Mouse (Mus musculus) hindbrain, embryonic 11.5 days (tissue): ENCODE results near the gene Zfp534. TPM values are rescaled to one million over a fixed set of nuclear protein-coding genes. Genes with fewer than 3 reads are reported as not detected.
"Not testable (repeated sequence)": the region's sequence is repeated elsewhere in the genome, so short reads cannot be mapped to it uniquely, and the experiment has no call there.

Experiments
- ATAC-seq: fragments of 200-750 bp; cut with Nextera tagmentation; 2 replicates; pipeline ENCODE4 v1.8.0; 2017; ENCODE audit warnings: mild to moderate bottlenecking, moderate TSS enrichment, moderate library complexity; ENCODE audit not compliant: low FRiP score
- DNase-seq: peaks from one replicate; pipeline ENCODE4 v3.0.0-alpha.2; 2015; ENCODE audit warnings: low spot score
- H3K27ac ChIP-seq: fragments of 300-500 bp; sonication (generic); 2 replicates; pipeline ENCODE4 v1.5.1; 2014; ENCODE audit warnings: mild to moderate bottlenecking, low read depth, low read length
- H3K27me3 ChIP-seq: fragments of 300-500 bp; sonication (generic); 2 replicates; pipeline ENCODE4 v1.6.1; 2014; ENCODE audit warnings: mild to moderate bottlenecking, low read length, moderate library complexity, mixed read lengths; ENCODE audit not compliant: control insufficient read depth, insufficient read depth
- H3K36me3 ChIP-seq: fragments of 300-500 bp; sonication (generic); 2 replicates; pipeline ENCODE4 v1.6.1; 2014; ENCODE audit warnings: mild to moderate bottlenecking, low read length, moderate library complexity, mixed read lengths; ENCODE audit not compliant: control insufficient read depth, insufficient read depth
- H3K4me1 ChIP-seq: fragments of 300-500 bp; sonication (generic); replicated peaks from 2 replicates; pipeline ENCODE4 v1.6.1; 2014; ENCODE audit warnings: low read length, mixed read lengths; ENCODE audit not compliant: control insufficient read depth, insufficient read depth
- H3K4me2 ChIP-seq: fragments of 300-500 bp; sonication (generic); replicated peaks from 2 replicates; pipeline ENCODE4 v1.6.1; 2014; ENCODE audit warnings: mild to moderate bottlenecking, low read depth, low read length
- H3K4me3 ChIP-seq: fragments of 300-500 bp; sonication (generic); 2 replicates; pipeline ENCODE4 v1.5.1; 2014; ENCODE audit warnings: low read depth, low read length
- H3K9ac ChIP-seq: fragments of 300-500 bp; sonication (generic); 2 replicates; pipeline ENCODE4 v1.6.1; 2014; ENCODE audit warnings: low read depth, low read length
- H3K9me3 ChIP-seq: fragments of 300-500 bp; sonication (generic); 2 replicates; pipeline ENCODE4 v1.6.1; 2016; ENCODE audit warnings: low read length; ENCODE audit not compliant: control insufficient read depth
- WGBS: fragments of 180-500 bp; shearing (Covaris S2); extraction: QIAGEN DNeasy Blood & Tissue Kit; methylation state at CpG from one replicate; pipeline ENCODE4 v1.1.7; 2014; 5-methylcytosine and 5-hydroxymethylcytosine counted together
- polyA plus RNA-seq: library from polyadenylated mRNA; unstranded; fragments of >200 nt; fragmentation: Nextera tagmentation; extraction: Ambion mirVana; gene quantifications from 2 replicates; pipeline ENCODE4 v1.2.1, GENCODE M21; 2014

The Zfp534 gene
- polyA plus RNA-seq = not detected in 2 replicates

DNA sequence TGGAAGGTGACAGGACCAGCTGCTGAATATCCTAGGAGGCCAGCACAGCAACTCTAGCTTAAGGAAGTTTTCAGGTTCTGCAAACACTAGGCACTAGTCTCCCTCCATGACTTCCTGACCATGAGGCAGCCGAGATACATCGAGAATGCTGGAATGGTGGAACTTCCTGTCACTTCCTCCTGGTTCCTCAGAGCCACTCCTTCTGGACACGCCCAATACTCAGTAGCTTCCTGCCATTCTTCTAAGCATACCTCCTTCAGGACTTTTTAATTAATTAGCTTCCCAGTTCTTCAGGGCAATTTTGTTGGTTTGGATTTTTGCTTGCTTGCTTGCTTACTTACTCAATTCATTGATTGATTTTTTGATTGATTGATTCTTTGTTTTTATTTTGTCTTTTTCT, at the start of gene Zfp534:
Gene Zfp534, minus strand, starts transcription at position 101 of the 400 bp plus-strand sequence.
- WGBS = 100% methylated on average over 1 of the region's 3 CpGs

DNA sequence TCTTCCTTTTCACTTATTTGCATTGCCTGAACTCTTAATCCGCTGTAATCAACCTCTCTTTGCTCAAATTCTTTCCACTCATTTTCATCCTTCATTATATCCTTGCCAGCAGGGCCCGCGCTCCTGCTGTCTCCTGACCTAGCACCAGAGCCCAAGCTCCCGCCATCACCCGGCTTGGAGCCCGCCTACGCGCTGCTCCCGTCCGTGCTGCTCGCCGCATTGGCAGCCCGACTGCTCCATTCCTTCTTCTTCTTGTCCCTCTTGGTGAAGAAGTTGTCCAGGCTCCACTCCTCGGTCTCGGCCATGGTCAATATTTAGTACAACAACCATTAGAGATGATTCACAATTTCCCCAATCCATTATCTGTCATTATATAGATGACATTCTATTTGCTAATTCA, 43.9 kb upstream of the Zfp534 start:
- not testable (repeated sequence) for H3K27me3 ChIP-seq, H3K4me2 ChIP-seq, ATAC-seq, H3K9ac ChIP-seq, DNase-seq, H3K9me3 ChIP-seq, H3K36me3 ChIP-seq, H3K4me1 ChIP-seq, H3K27ac ChIP-seq, H3K4me3 ChIP-seq
- WGBS = 94% methylated on average over 14 of the region's 15 CpGs

More for the DNA sequence above, at the start of gene Zfp534:
- not testable (repeated sequence) for H3K4me2 ChIP-seq, H3K27me3 ChIP-seq, H3K36me3 ChIP-seq, H3K9me3 ChIP-seq, ATAC-seq, DNase-seq, H3K9ac ChIP-seq, H3K27ac ChIP-seq, H3K4me1 ChIP-seq, H3K4me3 ChIP-seq

DNA sequence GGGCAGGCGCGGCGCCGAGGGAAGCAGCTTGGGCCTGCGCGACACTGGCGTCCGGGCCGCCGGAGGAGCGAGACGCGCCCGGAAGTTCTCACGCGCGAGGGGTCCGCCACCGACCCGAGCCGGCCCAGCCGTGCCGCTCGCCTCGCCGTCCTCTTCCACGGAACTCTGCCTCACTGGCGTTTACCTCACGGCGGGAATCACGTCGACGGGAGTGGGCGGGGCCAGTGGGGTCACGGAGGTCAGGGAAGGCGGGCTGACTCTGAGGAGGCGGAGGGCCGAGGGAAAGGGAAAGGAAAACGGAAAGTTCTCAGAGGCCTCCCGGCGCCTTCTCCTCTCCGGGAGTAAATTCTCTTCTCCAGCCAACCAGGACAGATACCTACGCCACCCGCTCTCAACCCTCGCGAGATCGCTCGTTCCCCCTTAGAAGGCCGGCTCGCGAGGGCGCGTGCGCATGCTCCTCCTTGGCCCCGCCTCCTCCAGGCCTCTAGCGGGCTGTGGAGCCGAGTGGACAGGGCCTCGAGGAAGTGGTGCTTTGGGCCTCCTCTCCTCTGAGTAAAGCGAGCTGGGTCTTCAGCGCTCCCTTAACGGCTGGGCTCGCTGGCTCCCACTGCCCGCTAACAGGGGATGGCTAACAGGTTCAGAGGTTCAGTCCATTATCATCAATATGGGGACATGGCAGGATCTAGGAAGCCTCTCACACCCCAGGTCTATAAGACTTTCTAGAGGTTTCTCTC, 36.5 kb upstream of the Zfp534 start:
- not testable (repeated sequence) for H3K27ac ChIP-seq, H3K9me3 ChIP-seq, H3K27me3 ChIP-seq, H3K9ac ChIP-seq, H3K36me3 ChIP-seq, H3K4me1 ChIP-seq
- WGBS = 30% methylated on average over 48 of the region's 63 CpGs
- DNase-seq (peak; percentile 36), ATAC-seq (peak; percentile 59; the same call in 1 of the 2 replicates)
- Histone ChIP-seq H3K4me2 (peak overlapping the region; percentile 33), H3K4me3 (peak overlapping the region; percentile 24; the same call in 1 of the 2 replicates)

DNA sequence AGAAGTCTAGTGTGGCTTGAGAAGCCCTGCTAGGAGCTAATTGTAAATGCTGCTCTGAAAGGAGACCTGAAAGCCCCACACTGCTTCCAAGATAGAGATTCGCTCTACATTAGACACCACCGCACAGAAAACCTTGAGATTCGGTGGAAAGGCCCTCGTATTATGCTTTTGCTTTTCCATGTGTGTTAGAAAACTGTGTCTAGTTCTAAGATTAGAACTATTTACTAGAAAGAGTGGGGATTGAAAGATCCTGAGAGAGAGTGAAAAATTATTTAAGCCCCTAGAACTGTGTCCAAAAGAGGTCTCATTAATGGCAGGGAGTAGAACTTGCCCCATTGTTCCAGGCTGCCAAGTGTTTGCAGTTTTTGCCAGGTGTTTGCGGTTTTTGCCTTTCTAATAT, 47.1 kb downstream of the Zfp534 start:
- not testable (repeated sequence) for H3K4me3 ChIP-seq, H3K27me3 ChIP-seq, H3K36me3 ChIP-seq, DNase-seq, ATAC-seq, H3K27ac ChIP-seq, H3K9me3 ChIP-seq, H3K4me1 ChIP-seq, H3K4me2 ChIP-seq, H3K9ac ChIP-seq
- WGBS = 86% methylated on average over 4 of the region's 5 CpGs

DNA sequence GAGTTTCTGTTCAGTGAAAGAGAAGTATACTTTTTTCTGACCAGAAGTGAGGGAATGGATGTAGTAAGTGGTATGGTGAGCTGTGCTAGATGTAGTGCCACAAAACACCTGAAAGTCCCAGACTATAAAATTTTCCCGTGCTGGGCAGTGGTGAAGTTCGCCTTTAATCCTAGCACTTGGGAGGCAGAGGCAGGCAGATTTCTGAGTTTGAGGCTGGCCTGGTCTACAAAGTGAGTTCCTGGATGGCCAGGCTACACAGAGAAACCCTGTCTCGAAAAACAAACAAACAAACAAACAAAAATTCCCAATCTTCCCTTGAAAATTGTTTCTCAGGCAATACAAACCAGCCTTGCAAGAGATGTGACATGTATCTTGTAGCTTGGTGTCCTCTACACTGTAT, 54.9 kb downstream of the Zfp534 start:
- H3K4me1 ChIP-seq, H3K36me3 ChIP-seq, H3K4me3 ChIP-seq, H3K4me2 ChIP-seq, H3K27me3 ChIP-seq, H3K27ac ChIP-seq, ATAC-seq, H3K9me3 ChIP-seq, DNase-seq, H3K9ac ChIP-seq: not testable (repeated sequence)
- no CpG with 5 or more reads among the region's 3 CpGs for WGBS

DNA sequence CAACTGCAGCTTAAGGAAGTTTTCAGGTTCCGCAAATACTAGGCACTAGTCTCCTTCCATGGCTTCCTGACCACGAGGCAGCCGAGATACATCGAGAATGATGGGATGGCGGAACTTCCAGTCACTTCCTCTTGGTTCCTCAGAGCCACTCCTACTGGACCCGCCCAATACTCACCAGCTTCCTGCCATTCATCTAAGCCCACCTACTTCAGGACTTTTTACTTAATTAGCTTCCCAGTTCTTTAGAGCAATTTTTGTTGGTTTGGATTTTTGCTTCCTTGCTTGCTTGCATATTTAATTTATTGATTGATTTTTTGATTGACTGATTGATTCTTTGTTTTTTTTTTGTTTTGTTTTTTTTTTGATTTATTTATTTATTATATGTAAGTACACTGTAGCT, 59.9 kb downstream of the Zfp534 start, which contains the start of gene Zfp979:
Gene Zfp979, minus strand, starts transcription at position 101 of the 400 bp plus-strand sequence.
- ATAC-seq, H3K4me1 ChIP-seq, DNase-seq, H3K4me2 ChIP-seq, H3K36me3 ChIP-seq, H3K4me3 ChIP-seq, H3K27ac ChIP-seq, H3K9me3 ChIP-seq, H3K27me3 ChIP-seq, H3K9ac ChIP-seq: not testable (repeated sequence)
- WGBS = no CpG with 5 or more reads among the region's 6 CpGs

DNA sequence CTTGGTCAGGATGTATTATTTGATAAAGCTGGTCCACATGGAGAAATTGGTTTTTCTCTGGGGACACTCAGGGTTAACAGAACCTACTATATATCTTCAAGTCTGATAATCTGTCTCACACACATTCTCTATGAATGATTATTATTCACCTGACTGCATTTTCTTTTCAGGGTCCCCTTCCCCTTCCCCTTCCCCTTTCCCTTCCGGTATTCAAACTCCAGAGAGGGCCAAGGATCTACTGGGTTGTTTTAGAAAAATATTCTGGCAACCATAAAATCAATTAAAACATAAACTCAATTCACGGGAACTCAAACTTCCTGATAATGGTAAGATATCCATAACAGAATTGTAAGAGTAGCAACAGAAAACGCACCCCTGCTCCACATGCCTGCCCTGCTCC, 60.4 kb downstream of the Zfp534 start:
- H3K4me1 ChIP-seq, H3K4me2 ChIP-seq, H3K9me3 ChIP-seq, H3K27me3 ChIP-seq, H3K9ac ChIP-seq, H3K36me3 ChIP-seq, DNase-seq, H3K4me3 ChIP-seq, H3K27ac ChIP-seq: not testable (repeated sequence)
- WGBS = 48% methylated on average over 2 of the region's 3 CpGs
- ATAC-seq = 0 out of 2 replicates have a peak, but pooled peaks have one; percentile 61

DNA sequence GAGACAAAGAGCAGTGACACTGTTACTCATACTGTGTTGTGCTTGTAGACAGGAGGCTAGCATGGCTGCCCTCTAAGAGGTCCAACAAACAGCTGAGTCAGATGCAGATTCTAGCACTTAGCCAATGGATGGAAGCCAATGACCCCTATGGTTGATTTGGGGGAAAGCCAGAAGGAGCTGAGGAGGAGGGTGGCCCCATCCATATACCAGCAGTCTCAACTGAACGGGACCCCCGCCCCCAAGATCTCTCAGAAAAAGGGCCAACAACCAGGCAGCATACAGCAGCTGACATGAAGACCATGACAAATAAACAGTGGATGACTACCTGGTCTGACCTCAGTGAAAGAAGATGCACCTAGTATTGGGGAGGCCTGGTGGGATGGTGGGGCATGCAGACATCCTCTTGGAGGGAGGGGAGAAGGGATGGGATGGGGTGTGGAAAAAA, 68.5 kb downstream of the Zfp534 start:
- H3K4me1 ChIP-seq, H3K9ac ChIP-seq, H3K4me2 ChIP-seq, H3K27me3 ChIP-seq, H3K9me3 ChIP-seq, H3K4me3 ChIP-seq, H3K36me3 ChIP-seq, H3K27ac ChIP-seq, DNase-seq: not testable (repeated sequence)
- WGBS = no CpG with 5 or more reads among the region's 2 CpGs
- peak; percentile 85 for ATAC-seq
